Comparison of ENCODE assay signal across 14 mouse cellular contexts in genomic region chr11:103095107-103095670, GRCm38 (mm10). TPM values are rescaled to one million over a fixed set of nuclear protein-coding genes. Genes with fewer than 3 reads are reported as not detected.
DNase-seq lines count a peak whose midpoint lies in the region; ATAC-seq and TF ChIP-seq lines count a peak whose summit lies in the region.
"Had no signal": no experiment of that assay in that cellular context is flagged by ENCODE, and none has a peak within 500 bp of the region (broad histone marks: within the 10 kb centered on the region; RNA-seq: fewer than 3 reads in every experiment).

No protein-coding gene starts in this region.

- WGBS in heart, embryonic 10.5 days, result 72% methylated on average over 9 of the region's 9 CpGs
- WGBS in heart, embryonic 11.5 days (ENCODE audit: insufficient replicate concordance), result 77% methylated on average over 9 of the region's 9 CpGs
- WGBS in kidney, embryonic 16.5 days, result 52% methylated on average over 9 of the region's 9 CpGs
- WGBS in stomach, embryonic 14.5 days, result 68% methylated on average over 9 of the region's 9 CpGs

- no peak overlapping the region for H3K4me2 ChIP-seq in heart, embryonic 11.5 days
- no peak overlapping the region for H3K4me2 ChIP-seq in kidney, embryonic 16.5 days (replicated peaks; ENCODE audit: low read depth, low read length)
- no peak overlapping the region for H3K4me2 ChIP-seq in stomach, embryonic 14.5 days (replicated peaks; ENCODE audit: low read depth, low read length)
- H3K4me2 ChIP-seq: embryonic facial prominence, embryonic 12.5 days; midbrain, embryonic 11.5 days; neural tube, embryonic 15.5 days had no signal

- ATAC-seq in heart, embryonic 11.5 days (replicated peaks; ENCODE audit: insufficient number of reproducible peaks, low FRiP score, low TSS enrichment), result no peak
- ATAC-seq in kidney, embryonic 16.5 days (ENCODE audit: low FRiP score, low TSS enrichment), result peak; percentile 10; the same call in 1 of the 2 replicates
- ATAC-seq in stomach, embryonic 14.5 days (ENCODE audit: insufficient number of reproducible peaks, insufficient read depth, low FRiP score, low read depth), result no peak
- ATAC-seq: activated CD4-positive, CD25-positive, alpha-beta regulatory T cell, adult 4 months; hindbrain, embryonic 16.5 days had no signal

- in situ Hi-C loops in ES-E14 (cut with MboI; ENCODE audit: low sequenced_read_pairs in 2 of 2, unreplicated experiment in 2 of 2), result no loop called here

- H3K36me3 ChIP-seq in heart, embryonic 10.5 days, result no peaks in the 10 kb centered on the region
- no peaks in the 10 kb centered on the region for H3K36me3 ChIP-seq in heart, embryonic 11.5 days (ENCODE audit: control insufficient read depth, insufficient read depth, low read length)
- no peaks in the 10 kb centered on the region for H3K36me3 ChIP-seq in kidney, embryonic 16.5 days (ENCODE audit: insufficient read depth, low read length)
- no peaks in the 10 kb centered on the region for H3K36me3 ChIP-seq in ES-E14 (ENCODE audit: control insufficient read depth, insufficient read depth, low read length, poor library complexity, severe bottlenecking)
- no peaks in the 10 kb centered on the region for H3K36me3 ChIP-seq in stomach, embryonic 14.5 days (ENCODE audit: control insufficient read depth, insufficient read depth, low read length)
- H3K36me3 ChIP-seq: embryonic facial prominence, embryonic 12.5 days; neural tube, embryonic 15.5 days had no signal

- H3K27me3 ChIP-seq in heart, embryonic 10.5 days (ENCODE audit: insufficient read depth, poor library complexity, severe bottlenecking), result peaks cover 13% of the 10 kb centered on the region
- peaks cover 12% of the 10 kb centered on the region for H3K27me3 ChIP-seq in heart, embryonic 11.5 days (ENCODE audit: control insufficient read depth, insufficient read depth, low read length)
- no peaks in the 10 kb centered on the region; the same call in 1 of the 2 replicates for H3K27me3 ChIP-seq in kidney, embryonic 16.5 days (ENCODE audit: insufficient read depth, low read length)
- H3K27me3 ChIP-seq in stomach, embryonic 14.5 days (ENCODE audit: control insufficient read depth, insufficient read depth, low read length), result peaks cover 5% of the 10 kb centered on the region; the same call in 1 of the 2 replicates

- peaks cover 58% of the 10 kb centered on the region for H3K4me1 ChIP-seq in heart, embryonic 10.5 days
- peaks cover 50% of the 10 kb centered on the region for H3K4me1 ChIP-seq in heart, embryonic 11.5 days (ENCODE audit: control insufficient read depth, insufficient read depth, low read length)
- H3K4me1 ChIP-seq in kidney, embryonic 16.5 days (ENCODE audit: insufficient read depth, low read length), result peaks cover 52% of the 10 kb centered on the region
- peaks cover 7 to 44% of the 10 kb centered on the region in 2 experiments; a peak in 3 of 4 replicates for H3K4me1 ChIP-seq in ES-E14 (ENCODE audit: control insufficient read depth in 2 of 2, insufficient read depth in 2 of 2, low read length in 2 of 2, poor library complexity in 1 of 2)
- peaks cover 9% of the 10 kb centered on the region for H3K4me1 ChIP-seq in stomach, embryonic 14.5 days (ENCODE audit: control insufficient read depth, insufficient read depth, low read length)
- H3K4me1 ChIP-seq: neural tube, embryonic 15.5 days had no signal

- no peaks in the 10 kb centered on the region for H3K9me3 ChIP-seq in heart, embryonic 10.5 days
- no peaks in the 10 kb centered on the region for H3K9me3 ChIP-seq in heart, embryonic 11.5 days (replicated peaks; ENCODE audit: control insufficient read depth, low read length)
- no peaks in the 10 kb centered on the region for H3K9me3 ChIP-seq in kidney, embryonic 16.5 days (ENCODE audit: low read length)
- H3K9me3 ChIP-seq in ES-E14 (ENCODE audit: control insufficient read depth, insufficient read depth, low read depth, low read length), result no peaks in the 10 kb centered on the region
- no peaks in the 10 kb centered on the region for H3K9me3 ChIP-seq in stomach, embryonic 14.5 days (ENCODE audit: control insufficient read depth, low read depth, low read length)
- H3K9me3 ChIP-seq: embryonic facial prominence, embryonic 12.5 days; neural tube, embryonic 15.5 days had no signal

- DNase-seq in heart, embryonic 10.5 days (ENCODE audit: low spot score), result no peak
- no peak for DNase-seq in kidney, adult 8-10 months
- DNase-seq in ES-E14 (ENCODE audit: low read depth, low spot score), result no peak
- DNase-seq in layer of hippocampus, adult 9-10 months (ENCODE audit: low spot score), result no peak
- DNase-seq in adrenal gland, adult 8-10 months, result no peak
- DNase-seq: kidney, postnatal 14 days had no signal

- H3K27ac ChIP-seq in heart, embryonic 10.5 days, result peak overlapping the region; percentile 77; the same call in 1 of the 2 replicates
- no peak overlapping the region; the same call in 1 of the 2 replicates for H3K27ac ChIP-seq in heart, embryonic 11.5 days (ENCODE audit: low read depth, low read length)
- 0 out of 2 replicates have a peak overlapping the region, but pooled peaks have one; percentile 4 for H3K27ac ChIP-seq in kidney, embryonic 16.5 days (ENCODE audit: low read length)
- H3K27ac ChIP-seq in ES-E14 (ENCODE audit: insufficient read depth, low read depth, low read length, poor library complexity, severe bottlenecking), result peak overlapping the region; percentile 5; the same call in 1 of the 2 replicates
- H3K27ac ChIP-seq in stomach, embryonic 14.5 days (ENCODE audit: low read length), result peak overlapping the region; percentile 72
- H3K27ac ChIP-seq: embryonic facial prominence, embryonic 12.5 days; neural tube, embryonic 15.5 days had no signal

- no peak overlapping the region for H3K4me3 ChIP-seq in heart, embryonic 10.5 days
- no peak overlapping the region for H3K4me3 ChIP-seq in heart, embryonic 11.5 days (ENCODE audit: low read depth, low read length)
- no peak overlapping the region for H3K4me3 ChIP-seq in kidney, embryonic 16.5 days (ENCODE audit: low read length)
- H3K4me3 ChIP-seq in ES-E14 (ENCODE audit: insufficient read depth in 1 of 2, low read depth in 1 of 2, low read length in 2 of 2, poor library complexity in 1 of 2, severe bottlenecking in 1 of 2), result no peak overlapping the region
- H3K4me3 ChIP-seq in stomach, embryonic 14.5 days (ENCODE audit: low read depth, low read length), result no peak overlapping the region
- H3K4me3 ChIP-seq: embryonic facial prominence, embryonic 12.5 days; neural tube, embryonic 15.5 days had no signal

- no peak overlapping the region for H3K9ac ChIP-seq in heart, embryonic 11.5 days (ENCODE audit: low read depth, low read length)
- H3K9ac ChIP-seq in kidney, embryonic 16.5 days (replicated peaks; ENCODE audit: low read length), result no peak overlapping the region
- H3K9ac ChIP-seq in ES-E14 (ENCODE audit: insufficient read depth, low read depth, low read length, poor library complexity, severe bottlenecking), result 0 out of 2 replicates have a peak overlapping the region, but pooled peaks have one; percentile 33
- no peak overlapping the region for H3K9ac ChIP-seq in stomach, embryonic 14.5 days (replicated peaks; ENCODE audit: low read depth, low read length)
- H3K9ac ChIP-seq: embryonic facial prominence, embryonic 12.5 days; neural tube, embryonic 15.5 days had no signal

TF ChIP-seq in ES-E14, 5 proteins besides CTCF, POLR2A, EP300 and RAD21:
- TF ChIP-seq ZNF384 (IDR thresholded peaks at IDR 0.05; ENCODE audit: low read depth, low read length), result no peak
- no peak for TF ChIP-seq MAFK (IDR thresholded peaks at IDR 0.05; ENCODE audit: insufficient read depth, low read depth, low read length)
- no peak for TF ChIP-seq HCFC1 (IDR thresholded peaks at IDR 0.05; ENCODE audit: borderline replicate concordance, insufficient read depth, low read length)
- TF ChIP-seq ZC3H11A (IDR thresholded peaks at IDR 0.05; ENCODE audit: borderline replicate concordance, low read depth, low read length), result no peak
- TF ChIP-seq CHD2 (IDR thresholded peaks at IDR 0.05; ENCODE audit: low read depth, low read length), result no peak

RNA-seq across cellular contexts. Expression of gene Plcd3, which starts 6.3 kb away (rescaled TPM):
- 3.6 and 4.8 TPM in 2 replicates for polyA plus RNA-seq in heart, embryonic 10.5 days (2016; fragmentation: Nextera tagmentation; extraction: Ambion mirVana)
- 3.0 and 3.5 TPM in 2 replicates for polyA plus RNA-seq in heart, embryonic 11.5 days (2014; fragmentation: Nextera tagmentation; extraction: Ambion mirVana)
- polyA plus RNA-seq in kidney, embryonic 16.5 days (2015; fragmentation: Nextera tagmentation; extraction: Ambion mirVana), result 8.2 and 8.7 TPM in 2 replicates
- 8.0 and 13.2 TPM in 2 replicates for total RNA-seq in ES-E14 (2012; rRNA removed)
- 2.5 TPM in 2 replicates for polyA plus RNA-seq in stomach, embryonic 14.5 days (2014; fragmentation: Nextera tagmentation; extraction: Ambion mirVana)
- total RNA-seq in adrenal gland, adult 8-10 months (2022), result 10 to 100 TPM; 10.0 to 18.9 (median 13.6) TPM

RNA-seq across cellular contexts. Expression of gene Acbd4, which starts 6.3 kb away (rescaled TPM):
- polyA plus RNA-seq in heart, embryonic 10.5 days (2016; fragmentation: Nextera tagmentation; extraction: Ambion mirVana), result 9.8 and 10.2 TPM in 2 replicates
- 11.2 and 11.8 TPM in 2 replicates for polyA plus RNA-seq in heart, embryonic 11.5 days (2014; fragmentation: Nextera tagmentation; extraction: Ambion mirVana)
- 28.7 and 29.9 TPM in 2 replicates for polyA plus RNA-seq in kidney, embryonic 16.5 days (2015; fragmentation: Nextera tagmentation; extraction: Ambion mirVana)
- total RNA-seq in ES-E14 (2012; rRNA removed), result 14.0 and 19.7 TPM in 2 replicates
- polyA plus RNA-seq in stomach, embryonic 14.5 days (2014; fragmentation: Nextera tagmentation; extraction: Ambion mirVana), result 17.7 and 20.4 TPM in 2 replicates
- 100 to 1,000 TPM; 114 to 181 (median 146) TPM for total RNA-seq in adrenal gland, adult 8-10 months (2022)

RNA-seq across cellular contexts. Expression of gene Hexim1, which starts 20.8 kb away (rescaled TPM):
- 1.8 and 2.8 TPM in 2 replicates for polyA plus RNA-seq in heart, embryonic 10.5 days (2016; fragmentation: Nextera tagmentation; extraction: Ambion mirVana)
- polyA plus RNA-seq in heart, embryonic 11.5 days (2014; fragmentation: Nextera tagmentation; extraction: Ambion mirVana), result 4.2 and 4.4 TPM in 2 replicates
- polyA plus RNA-seq in kidney, embryonic 16.5 days (2015; fragmentation: Nextera tagmentation; extraction: Ambion mirVana), result 5.5 and 6.6 TPM in 2 replicates
- 20.0 and 29.1 TPM in 2 replicates for total RNA-seq in ES-E14 (2012; rRNA removed)
- polyA plus RNA-seq in stomach, embryonic 14.5 days (2014; fragmentation: Nextera tagmentation; extraction: Ambion mirVana), result 7.6 and 7.7 TPM in 2 replicates
- 10 to 100 TPM; 75.2 to 90.2 (median 86.0) TPM for total RNA-seq in adrenal gland, adult 8-10 months (2022)

RNA-seq across cellular contexts. Expression of gene Hexim2, which starts 37.0 kb away (rescaled TPM):
- 6.5 and 7.9 TPM in 2 replicates for polyA plus RNA-seq in heart, embryonic 10.5 days (2016; fragmentation: Nextera tagmentation; extraction: Ambion mirVana)
- polyA plus RNA-seq in heart, embryonic 11.5 days (2014; fragmentation: Nextera tagmentation; extraction: Ambion mirVana), result 3.5 and 5.6 TPM in 2 replicates
- polyA plus RNA-seq in kidney, embryonic 16.5 days (2015; fragmentation: Nextera tagmentation; extraction: Ambion mirVana), result 11.3 and 11.8 TPM in 2 replicates
- total RNA-seq in ES-E14 (2012; rRNA removed), result 8.5 and 9.7 TPM in 2 replicates
- polyA plus RNA-seq in stomach, embryonic 14.5 days (2014; fragmentation: Nextera tagmentation; extraction: Ambion mirVana), result 7.3 and 9.1 TPM in 2 replicates
- 1 to 10 TPM; 6.1 to 9.3 (median 8.6) TPM for total RNA-seq in adrenal gland, adult 8-10 months (2022)
